Mouse (Mus musculus) gastrocnemius, adult 2 months (tissue): ENCODE measurements around the gene Zbtb20. TPM values are rescaled to one million over a fixed set of nuclear protein-coding genes. Genes with fewer than 3 reads are reported as not detected.

ENCODE experiments used
- DNase-seq: peaks from one replicate; pipeline ENCODE4 v3.0.0; 2022
- H3K27ac ChIP-seq: fragments of 200-600 bp; 2 replicates; pipeline ENCODE4 v1.8.1; 2022; ENCODE audit warnings: mild to moderate bottlenecking
- H3K4me3 ChIP-seq: fragments of 200-600 bp; 2 replicates; pipeline ENCODE4 v1.8.1; 2022; ENCODE audit warnings: mild to moderate bottlenecking, moderate library complexity
- CTCF ChIP-seq: fragments of 200-600 bp; IDR thresholded peaks from 2 replicates; pipeline ENCODE4 v1.8.1; 2022; ENCODE audit warnings: antibody characterized with exemption, mild to moderate bottlenecking, moderate library complexity
- intact Hi-C: fragments of 180-260 bp; cut with DNase I; formaldehyde crosslinking; loops from one replicate; pipeline ENCODE4 v1.15.1; 2025
- total RNA-seq, 2 experiments: library from RNA; stranded (reverse); gene quantifications; 2 replicates each; pipeline ENCODE4 v1.2.3; 2021

Zbtb20 gene
- total RNA-seq, 2 experiments from 2014 or later: 87.2 to 104 TPM

GRCm38 (mm10) chr16:43495175-43495818 lies 619.6 kb downstream of the Zbtb20 start:
- Histone ChIP-seq H3K4me3 (no peak overlapping the region), H3K27ac (peak overlapping the region; percentile 69)
- TF ChIP-seq CTCF: no peak
- intact Hi-C loops: loop anchor here (5.0 kb wide), 1 partner anchor 133 kb away; no protein-coding TSS in a partner anchor
- DNase-seq: peak; percentile 38

GRCm38 (mm10) chr16:43497093-43497492 lies 621.4 kb downstream of the Zbtb20 start:
- DNase-seq: no peak
- intact Hi-C loops: loop anchor here (5.0 kb wide), 1 partner anchor 135 kb away; no protein-coding TSS in a partner anchor
- no peak for TF ChIP-seq CTCF

GRCm38 (mm10) chr16:43500132-43500853 lies 624.6 kb downstream of the Zbtb20 start:
- peak; percentile 60 for TF ChIP-seq CTCF
- DNase-seq: peak; percentile 83
- intact Hi-C loops: loop anchor here (2.0 to 5.0 kb wide), 2 partner anchors 15 to 33 kb away; no protein-coding TSS in a partner anchor
- H3K27ac ChIP-seq: peak overlapping the region; percentile 84
- H3K4me3 ChIP-seq: no peak overlapping the region

More at GRCm38 (mm10) chr16:43497093-43497492, 621.4 kb downstream of the Zbtb20 start:
- H3K27ac ChIP-seq: peak overlapping the region; percentile 55
- no peak overlapping the region for H3K4me3 ChIP-seq

GRCm38 (mm10) chr16:43501284-43501683 lies 625.6 kb downstream of the Zbtb20 start:
- Histone ChIP-seq H3K27ac (peak overlapping the region; percentile 84), H3K4me3 (peak overlapping the region; percentile 7)
- intact Hi-C loops: loop anchor here (2.0 to 5.0 kb wide), 2 partner anchors 14 to 34 kb away; no protein-coding TSS in a partner anchor
- TF ChIP-seq CTCF: no peak
- DNase-seq: no peak

DNA sequence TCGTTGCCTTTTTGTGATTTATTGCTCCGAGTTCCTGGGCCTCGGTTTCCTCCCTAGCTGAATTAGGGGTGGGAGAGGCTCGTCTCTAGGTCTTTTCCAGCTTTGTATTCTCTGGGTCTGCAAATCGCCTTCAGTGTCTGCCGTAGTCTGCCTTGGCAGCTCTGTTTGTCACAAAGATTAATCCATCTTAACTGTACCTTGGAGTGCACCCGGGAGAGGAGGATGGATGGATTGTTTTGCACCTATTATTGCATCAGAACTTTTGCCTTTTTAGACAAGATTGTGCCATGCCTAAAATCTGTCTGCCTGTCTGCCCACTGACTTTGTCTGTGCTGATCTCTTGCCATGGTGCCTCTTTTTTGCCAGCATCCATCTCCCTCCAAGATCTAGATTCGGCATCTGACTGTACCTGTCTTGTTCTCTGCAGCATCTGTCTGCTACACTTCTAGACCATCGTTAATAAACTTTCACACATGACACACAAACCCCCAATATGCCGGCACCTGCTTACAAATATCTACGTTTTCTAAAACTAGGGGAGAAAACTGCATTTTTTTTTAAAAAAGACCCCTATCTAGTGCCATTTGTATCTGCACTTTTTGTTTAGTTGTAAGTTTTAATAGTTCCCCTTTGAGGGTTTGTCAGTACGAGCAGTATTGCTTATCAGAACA lies 626.8 kb downstream of the Zbtb20 start:
- TF ChIP-seq CTCF: no peak
- Histone ChIP-seq H3K27ac (peak overlapping the region; percentile 84), H3K4me3 (peak overlapping the region; percentile 67)
- intact Hi-C loops: loop anchor here (5.0 kb wide), 1 partner anchor 35 kb away; no protein-coding TSS in a partner anchor
- no peak for DNase-seq

- intact Hi-C loops: loop anchor here (5.0 kb wide), 1 partner anchor 36 kb away; no protein-coding TSS in a partner anchor
- Histone ChIP-seq H3K4me3 (peak overlapping the region; percentile 67), H3K27ac (peak overlapping the region; percentile 84)
- no peak for DNase-seq
- no peak for TF ChIP-seq CTCF
Measured at GRCm38 (mm10) chr16:43503010-43503635, 627.4 kb downstream of the Zbtb20 start.

GRCm38 (mm10) chr16:43503636-43504010 lies 627.9 kb downstream of the Zbtb20 start:
- Histone ChIP-seq H3K4me3 (peak overlapping the region; percentile 67), H3K27ac (peak overlapping the region; percentile 84)
- intact Hi-C loops: loop anchor here (5.0 kb wide), 1 partner anchor 36 kb away; no protein-coding TSS in a partner anchor
- TF ChIP-seq CTCF: no peak
- no peak for DNase-seq

DNA sequence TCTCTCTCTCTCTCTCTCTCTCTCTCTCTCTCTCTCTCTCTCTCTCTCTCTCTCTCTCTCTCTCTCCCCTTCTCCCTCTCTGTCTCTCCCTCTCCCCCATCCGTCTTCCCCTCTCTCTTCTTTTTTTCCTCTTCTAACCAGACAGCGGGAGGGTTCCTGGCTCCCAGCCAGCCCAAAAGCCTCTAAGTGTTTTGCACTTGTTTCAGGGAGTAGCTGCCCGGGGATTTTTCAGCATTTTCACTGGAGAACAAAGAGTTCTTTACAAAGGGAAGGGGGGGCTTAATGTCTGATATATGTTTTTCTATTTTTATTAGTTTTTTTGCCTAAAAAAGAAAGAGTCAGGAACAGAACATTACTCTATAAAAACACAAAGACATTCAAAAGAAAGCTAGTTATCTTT lies 628.5 kb downstream of the Zbtb20 start:
- TF ChIP-seq CTCF: no peak
- intact Hi-C loops: loop anchor here (5.0 kb wide), 1 partner anchor 37 kb away; no protein-coding TSS in a partner anchor
- peak; percentile 86 for DNase-seq
- peak overlapping the region; percentile 84 for H3K27ac ChIP-seq
- peak overlapping the region; percentile 67 for H3K4me3 ChIP-seq

DNA sequence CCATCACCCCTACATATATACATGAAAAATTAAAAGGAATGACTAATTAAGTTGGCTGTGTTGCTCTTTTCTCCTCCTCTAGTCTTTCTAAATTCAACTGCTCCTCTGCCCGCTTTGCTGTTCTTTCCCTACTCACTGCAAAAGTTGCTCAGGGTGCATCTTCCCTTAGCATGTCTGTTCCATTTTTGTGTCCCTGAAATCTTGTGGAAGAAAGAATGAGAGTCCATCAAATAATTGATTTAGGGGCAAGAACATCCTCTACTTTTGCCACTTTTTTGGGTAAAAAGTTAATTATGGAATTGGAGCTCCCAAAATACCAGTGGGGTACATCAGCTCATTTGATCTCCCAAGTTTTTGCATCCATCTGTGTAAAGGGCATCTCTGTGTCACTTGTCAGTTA lies 628.9 kb downstream of the Zbtb20 start:
- intact Hi-C loops: loop anchor here (5.0 kb wide), 1 partner anchor 37 kb away; no protein-coding TSS in a partner anchor

GRCm38 (mm10) chr16:43505314-43505950 lies 629.8 kb downstream of the Zbtb20 start:
- intact Hi-C loops: loop anchor here (5.0 kb wide), 2 partner anchors 67 to 87 kb away; no protein-coding TSS in a partner anchor
- peak overlapping the region; percentile 67 for H3K4me3 ChIP-seq
- TF ChIP-seq CTCF: no peak
- H3K27ac ChIP-seq: peak overlapping the region; percentile 84
- DNase-seq: no peak

More for the DNA sequence above, 628.9 kb downstream of the Zbtb20 start:
- TF ChIP-seq CTCF: no peak
- no peak for DNase-seq
- Histone ChIP-seq H3K4me3 (peak overlapping the region; percentile 67), H3K27ac (peak overlapping the region; percentile 84)

DNA sequence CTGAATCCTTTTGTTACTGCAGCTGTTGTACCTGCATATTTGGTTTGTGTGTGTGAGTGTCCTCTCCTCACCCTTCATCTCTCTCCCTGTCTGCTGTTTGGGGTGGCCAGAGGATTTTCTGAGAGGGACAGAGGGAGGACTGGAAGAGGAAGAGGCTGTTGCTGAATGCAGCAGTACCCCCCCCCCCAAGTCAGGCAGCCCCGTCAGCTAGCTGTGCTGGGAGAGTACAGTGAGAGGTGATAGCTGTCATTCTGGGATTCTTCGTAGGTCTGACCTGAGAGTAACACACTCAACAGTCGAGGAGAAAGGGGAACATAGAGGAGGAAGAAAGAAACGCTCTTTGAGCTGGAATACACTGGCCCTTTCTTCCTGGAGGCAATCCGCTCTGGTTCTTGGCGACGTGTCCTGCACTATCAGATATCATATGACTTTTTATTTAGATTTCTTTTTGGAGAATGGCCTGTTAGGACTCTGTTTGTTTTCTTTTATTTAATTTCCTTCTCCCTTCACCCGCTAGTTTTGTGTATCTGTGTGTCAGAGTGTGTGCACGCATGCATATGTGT lies 630.6 kb downstream of the Zbtb20 start:
- intact Hi-C loops: loop anchor here (5.0 kb wide), 2 partner anchors 66 to 86 kb away; no protein-coding TSS in a partner anchor
- H3K27ac ChIP-seq: peak overlapping the region; percentile 84
- no peak for TF ChIP-seq CTCF
- H3K4me3 ChIP-seq: peak overlapping the region; percentile 67
- no peak for DNase-seq
